Mouse (Mus musculus): ENCODE measurements at regions not wholly inside any gene's neighbourhood (a gene's known extent, or its start where the extent isn't known, plus 50 kb on each side); places are given as distances from the start of the nearest gene placed in this dataset.
A peak's percentile ranks its signal among the peaks of the same experiment; 100 is the strongest.

DNA sequence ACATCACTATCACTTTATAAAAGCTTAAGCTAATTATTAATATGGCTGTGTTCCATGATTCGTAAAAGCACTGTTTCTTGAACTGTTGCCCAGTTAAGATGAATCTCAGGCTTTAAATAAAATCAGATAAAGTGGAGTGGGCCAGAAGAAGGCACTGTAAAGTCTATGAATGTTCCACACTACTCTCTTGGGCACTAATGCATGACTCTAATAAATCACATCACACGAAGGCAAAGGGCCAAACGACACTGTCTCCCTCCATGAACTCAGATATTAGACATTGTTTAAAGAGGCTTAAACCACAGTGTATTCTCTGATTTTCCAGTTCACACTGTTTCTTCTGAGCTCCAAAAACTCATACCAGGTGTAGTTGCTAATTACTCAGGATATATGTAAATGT is 55.9 kb upstream of the Ufm1 start:
- 45% methylated on average over 3 of the region's 3 CpGs for WGBS
- no peaks in the 10 kb centered on the region for H3K9me3 ChIP-seq (replicated peaks; ENCODE audit: control insufficient read depth, low read length)
- no peak overlapping the region for H3K4me3 ChIP-seq (replicated peaks; ENCODE audit: low read length)
- no peak overlapping the region for H3K9ac ChIP-seq (ENCODE audit: low read length)
- no peak for ATAC-seq (ENCODE audit: insufficient read depth, low FRiP score)
- no peak overlapping the region for H3K4me2 ChIP-seq (ENCODE audit: low read depth, low read length)
- no peaks in the 10 kb centered on the region for H3K27me3 ChIP-seq (ENCODE audit: control insufficient read depth, insufficient read depth, low read length)
- no peak overlapping the region for H3K27ac ChIP-seq (ENCODE audit: low read length)
- no peaks in the 10 kb centered on the region for H3K4me1 ChIP-seq (ENCODE audit: control insufficient read depth, insufficient read depth, low read length)
- no peaks in the 10 kb centered on the region for H3K36me3 ChIP-seq (ENCODE audit: control insufficient read depth, insufficient read depth, low read length)

DNA sequence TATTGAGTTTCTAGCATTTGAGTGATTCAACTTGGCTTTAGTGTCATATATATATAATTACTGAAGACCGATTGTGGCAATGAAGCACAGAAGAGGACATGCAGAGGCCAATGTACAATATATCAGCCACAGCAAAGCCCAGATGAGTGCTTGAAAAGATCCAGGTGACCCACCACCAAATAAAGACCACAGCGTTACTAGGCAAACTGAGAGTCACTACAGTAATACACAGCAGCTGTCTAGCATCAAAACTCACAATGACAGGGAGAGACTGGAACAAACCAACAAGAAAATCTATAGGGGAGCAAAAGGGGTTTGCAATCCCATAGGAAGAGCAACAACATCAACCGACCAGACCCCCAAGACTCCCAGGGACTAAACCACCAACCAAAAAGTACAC is 54.3 kb upstream of the Ufm1 start:
- Histone ChIP-seq H3K4me2 (ENCODE audit: low read depth, low read length) (no peak overlapping the region), H3K27me3 (ENCODE audit: control insufficient read depth, insufficient read depth, low read length) (no peaks in the 10 kb centered on the region), H3K4me3 (replicated peaks; ENCODE audit: low read length) (no peak overlapping the region), H3K4me1 (ENCODE audit: control insufficient read depth, insufficient read depth, low read length) (no peaks in the 10 kb centered on the region), H3K36me3 (ENCODE audit: control insufficient read depth, insufficient read depth, low read length) (no peaks in the 10 kb centered on the region), H3K27ac (ENCODE audit: low read length) (no peak overlapping the region), H3K9ac (ENCODE audit: low read length) (no peak overlapping the region), H3K9me3 (replicated peaks; ENCODE audit: control insufficient read depth, low read length) (no peaks in the 10 kb centered on the region)
- 46% methylated on average over 3 of the region's 3 CpGs for WGBS
- peak; percentile 62; the same call in 1 of the 2 replicates for ATAC-seq (ENCODE audit: insufficient read depth, low FRiP score)

DNA sequence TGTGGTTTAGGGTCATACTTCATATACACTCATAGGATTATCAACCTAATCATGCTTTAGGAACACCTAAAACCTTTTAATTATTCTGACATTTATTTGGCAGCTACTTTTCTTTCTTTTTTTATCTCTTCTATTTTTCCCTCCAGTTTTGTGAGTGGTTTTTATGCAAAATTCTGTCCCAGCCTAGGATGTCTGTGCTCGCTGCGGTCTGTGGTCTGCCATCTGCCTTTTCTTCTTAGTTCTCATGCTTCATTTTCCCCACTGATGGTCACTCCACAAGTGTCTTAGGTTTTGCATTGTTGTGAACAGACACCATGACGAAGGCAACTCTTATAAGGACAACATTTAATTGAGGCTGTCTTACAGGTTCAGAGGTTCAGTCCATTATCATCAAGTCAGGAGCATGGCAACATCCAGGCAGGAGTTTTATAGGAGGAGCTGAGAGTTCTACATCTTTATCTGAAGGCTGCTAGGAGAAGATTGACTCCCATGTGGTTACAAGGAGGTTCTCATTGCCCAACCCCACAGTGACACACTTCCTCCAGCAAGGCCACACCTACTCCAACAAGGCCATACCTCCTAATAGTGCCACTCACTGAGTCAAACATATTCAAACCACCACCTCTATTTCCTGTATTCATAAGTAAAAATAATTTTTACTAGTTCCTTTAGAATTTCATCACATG is 50.5 kb upstream of the Ufm1 start:
- Histone ChIP-seq H3K4me2 (ENCODE audit: low read depth, low read length) (no peak overlapping the region), H3K9me3 (replicated peaks; ENCODE audit: control insufficient read depth, low read length) (no peaks in the 10 kb centered on the region), H3K9ac (ENCODE audit: low read length) (no peak overlapping the region), H3K27me3 (ENCODE audit: control insufficient read depth, insufficient read depth, low read length) (no peaks in the 10 kb centered on the region), H3K4me3 (replicated peaks; ENCODE audit: low read length) (no peak overlapping the region), H3K36me3 (ENCODE audit: control insufficient read depth, insufficient read depth, low read length) (no peaks in the 10 kb centered on the region), H3K4me1 (ENCODE audit: control insufficient read depth, insufficient read depth, low read length) (no peaks in the 10 kb centered on the region), H3K27ac (ENCODE audit: low read length) (no peak overlapping the region)
- 87% methylated on average over 3 of the region's 3 CpGs for WGBS
- ATAC-seq (ENCODE audit: insufficient read depth, low FRiP score), result no peak

All from stomach, embryonic 16.5 days (tissue).